Mouse (Mus musculus): ENCODE measurements at regions not wholly inside any gene's neighbourhood (a gene's known extent, or its start where the extent isn't known, plus 50 kb on each side); places are given as distances from the start of the nearest gene placed in this dataset.

GRCm38 (mm10) chr6:50802956-50803355 lies 148.7 kb upstream of the Npvf start:
- TF ChIP-seq CTCF (conservative IDR thresholded peaks at IDR 0.05 in 1 of 2, IDR thresholded peaks at IDR 0.05 in 1 of 2; ENCODE audit: low read depth in 2 of 2, low read length in 2 of 2) (no peak), TBP (conservative IDR thresholded peaks at IDR 0.05; ENCODE audit: low read depth, low read length) (no peak), MAX (IDR thresholded peaks at IDR 0.05; ENCODE audit: low read length) (no peak), TCF12 (IDR thresholded peaks at IDR 0.05; ENCODE audit: low read depth, low read length) (no peak), MAFK (IDR thresholded peaks at IDR 0.05; ENCODE audit: insufficient replicate concordance, low read length) (no peak)
